Mouse (Mus musculus): ENCODE measurements around the gene Bola1. TPM values are rescaled to one million over a fixed set of nuclear protein-coding genes. Genes with fewer than 3 reads are reported as not detected.
A peak's percentile ranks its signal among the peaks of the same experiment; 100 is the strongest.
"Not testable (repeated sequence)": the region's sequence is repeated elsewhere in the genome, so short reads cannot be mapped to it uniquely, and the experiment has no call there.

The Bola1 gene
- polyA plus RNA-seq, 1 experiment from 2014 or later: 63.0 TPM

GRCm38 (mm10) chr3:96222774-96223173, 3.3 kb upstream of the Bola1 start:
- WGBS: 82% methylated on average over 4 of the region's 4 CpGs
- Histone ChIP-seq H3K27me3 (ENCODE audit: control insufficient read depth, insufficient read depth, low read length) (no peaks in the 10 kb centered on the region), H3K4me2 (ENCODE audit: low read length) (0 out of 2 replicates have a peak overlapping the region, but pooled peaks have one; percentile 60), H3K9ac (replicated peaks; ENCODE audit: low read length) (no peak overlapping the region), H3K36me3 (ENCODE audit: control insufficient read depth, insufficient read depth, low read length) (no peaks in the 10 kb centered on the region), H3K27ac (replicated peaks; ENCODE audit: low read depth, low read length) (no peak overlapping the region), H3K4me1 (ENCODE audit: control insufficient read depth, insufficient read depth, low read length) (peaks cover 22% of the 10 kb centered on the region), H3K4me3 (replicated peaks; ENCODE audit: low read depth, low read length) (no peak overlapping the region), H3K9me3 (ENCODE audit: control insufficient read depth, low read length) (no peaks in the 10 kb centered on the region)
- ATAC-seq (ENCODE audit: low FRiP score, low TSS enrichment) (no peak), DNase-seq (no peak)

GRCm38 (mm10) chr3:96221640-96222038, 2.1 kb upstream of the Bola1 start:
- Histone ChIP-seq H3K9me3 (ENCODE audit: control insufficient read depth, low read length) (no peaks in the 10 kb centered on the region), H3K4me3 (replicated peaks; ENCODE audit: low read depth, low read length) (peak overlapping the region; percentile 53), H3K27me3 (ENCODE audit: control insufficient read depth, insufficient read depth, low read length) (no peaks in the 10 kb centered on the region), H3K9ac (replicated peaks; ENCODE audit: low read length) (peak overlapping the region; percentile 61), H3K4me1 (ENCODE audit: control insufficient read depth, insufficient read depth, low read length) (peaks cover 22% of the 10 kb centered on the region), H3K27ac (replicated peaks; ENCODE audit: low read depth, low read length) (peak overlapping the region; percentile 94), H3K4me2 (ENCODE audit: low read length) (peak overlapping the region; percentile 60), H3K36me3 (ENCODE audit: control insufficient read depth, insufficient read depth, low read length) (no peaks in the 10 kb centered on the region)
- ATAC-seq (ENCODE audit: low FRiP score, low TSS enrichment): no peak
- no peak for DNase-seq
- 13% methylated on average over 9 of the region's 9 CpGs for WGBS

GRCm38 (mm10) chr3:96220765-96221639, 1.5 kb upstream of the Bola1 start, which contains the start of the genes Hist2h2ac and Hist2h2be:
Gene Hist2h2ac, minus strand, starts transcription at chr3:96220880.
Gene Hist2h2be, plus strand, starts transcription at chr3:96221119.
- H3K4me2 ChIP-seq (ENCODE audit: low read length): peak within 1 kb of the TSS; percentile 60
- peak; percentile 82 for DNase-seq

GRCm38 (mm10) chr3:96220131-96220764, 739 bp upstream of the Bola1 start:
- peak overlapping the region; percentile 60 for H3K4me2 ChIP-seq (ENCODE audit: low read length)
- peak overlapping the region; percentile 61 for H3K9ac ChIP-seq (replicated peaks; ENCODE audit: low read length)
- not testable (repeated sequence) for H3K9me3 ChIP-seq (ENCODE audit: control insufficient read depth, low read length); H3K36me3 ChIP-seq (ENCODE audit: control insufficient read depth, insufficient read depth, low read length); H3K27me3 ChIP-seq (ENCODE audit: control insufficient read depth, insufficient read depth, low read length)
- 0% methylated on average over 26 of the region's 47 CpGs for WGBS
- ATAC-seq (ENCODE audit: low FRiP score, low TSS enrichment) (peak; percentile 16; the same call in 1 of the 2 replicates), DNase-seq (peak; percentile 45)
- H3K27ac ChIP-seq (replicated peaks; ENCODE audit: low read depth, low read length): peak overlapping the region; percentile 94
- H3K4me1 ChIP-seq (ENCODE audit: control insufficient read depth, insufficient read depth, low read length): peaks cover 20% of the 10 kb centered on the region
- peak overlapping the region; percentile 53 for H3K4me3 ChIP-seq (replicated peaks; ENCODE audit: low read depth, low read length)

More at GRCm38 (mm10) chr3:96220765-96221639, 1.5 kb upstream of the Bola1 start, which contains the start of the genes Hist2h2ac and Hist2h2be:
- Histone ChIP-seq H3K4me1 (ENCODE audit: control insufficient read depth, insufficient read depth, low read length) (peaks cover 22% of the 10 kb centered on the region), H3K4me3 (replicated peaks; ENCODE audit: low read depth, low read length) (peak within 1 kb of the TSS; percentile 53), H3K27me3 (ENCODE audit: control insufficient read depth, insufficient read depth, low read length) (no peaks in the 10 kb centered on the region), H3K9ac (replicated peaks; ENCODE audit: low read length) (peak within 1 kb of the TSS; percentile 61), H3K9me3 (ENCODE audit: control insufficient read depth, low read length) (no peaks in the 10 kb centered on the region), H3K27ac (replicated peaks; ENCODE audit: low read depth, low read length) (peak within 1 kb of the TSS; percentile 94), H3K36me3 (ENCODE audit: control insufficient read depth, insufficient read depth, low read length) (no peaks in the 10 kb centered on the region)
- WGBS: under 1% methylated on average over 43 of the region's 43 CpGs
- ATAC-seq (ENCODE audit: low FRiP score, low TSS enrichment): peak; percentile 75

GRCm38 (mm10) chr3:96219191-96219641, 293 bp downstream of the Bola1 start:
- Histone ChIP-seq H3K4me1 (ENCODE audit: control insufficient read depth, insufficient read depth, low read length) (peaks cover 18% of the 10 kb centered on the region), H3K9me3 (ENCODE audit: control insufficient read depth, low read length) (no peaks in the 10 kb centered on the region), H3K9ac (replicated peaks; ENCODE audit: low read length) (peak overlapping the region; percentile 57), H3K27ac (replicated peaks; ENCODE audit: low read depth, low read length) (peak overlapping the region; percentile 94), H3K27me3 (ENCODE audit: control insufficient read depth, insufficient read depth, low read length) (no peaks in the 10 kb centered on the region), H3K4me2 (ENCODE audit: low read length) (peak overlapping the region; percentile 60), H3K36me3 (ENCODE audit: control insufficient read depth, insufficient read depth, low read length) (no peaks in the 10 kb centered on the region), H3K4me3 (replicated peaks; ENCODE audit: low read depth, low read length) (peak overlapping the region; percentile 53)
- under 1% methylated on average over 12 of the region's 12 CpGs for WGBS
- DNase-seq: no peak
- peak; percentile 22; the same call in 1 of the 2 replicates for ATAC-seq (ENCODE audit: low FRiP score, low TSS enrichment)

- H3K4me1 ChIP-seq (ENCODE audit: control insufficient read depth, insufficient read depth, low read length): no peaks in the 10 kb centered on the region
- H3K36me3 ChIP-seq (ENCODE audit: control insufficient read depth, insufficient read depth, low read length): no peaks in the 10 kb centered on the region
- H3K27me3 ChIP-seq (ENCODE audit: control insufficient read depth, insufficient read depth, low read length): no peaks in the 10 kb centered on the region
- DNase-seq: peak; percentile 15
- no peak overlapping the region for H3K4me3 ChIP-seq (replicated peaks; ENCODE audit: low read depth, low read length)
- no peak for ATAC-seq (ENCODE audit: low FRiP score, low TSS enrichment)
- H3K27ac ChIP-seq (replicated peaks; ENCODE audit: low read depth, low read length): no peak overlapping the region
- H3K9ac ChIP-seq (replicated peaks; ENCODE audit: low read length): no peak overlapping the region
- no peaks in the 10 kb centered on the region for H3K9me3 ChIP-seq (ENCODE audit: control insufficient read depth, low read length)
- H3K4me2 ChIP-seq (ENCODE audit: low read length): no peak overlapping the region
- WGBS: 18% methylated on average over 15 of the region's 15 CpGs
These were observed 10.3 kb downstream of the Bola1 start for GRCm38 (mm10) chr3:96209242-96209641.

- Histone ChIP-seq H3K27me3 (ENCODE audit: control insufficient read depth, insufficient read depth, low read length) (no peaks in the 10 kb centered on the region), H3K36me3 (ENCODE audit: control insufficient read depth, insufficient read depth, low read length) (no peaks in the 10 kb centered on the region), H3K9me3 (ENCODE audit: control insufficient read depth, low read length) (no peaks in the 10 kb centered on the region), H3K9ac (replicated peaks; ENCODE audit: low read length) (no peak overlapping the region), H3K4me3 (replicated peaks; ENCODE audit: low read depth, low read length) (no peak overlapping the region), H3K4me1 (ENCODE audit: control insufficient read depth, insufficient read depth, low read length) (no peaks in the 10 kb centered on the region), H3K27ac (replicated peaks; ENCODE audit: low read depth, low read length) (no peak overlapping the region), H3K4me2 (ENCODE audit: low read length) (no peak overlapping the region)
- peak; percentile 11 for DNase-seq
- ATAC-seq (ENCODE audit: low FRiP score, low TSS enrichment): no peak
- WGBS: 86% methylated on average over 3 of the region's 3 CpGs
These were observed 11.7 kb downstream of the Bola1 start for GRCm38 (mm10) chr3:96207819-96208218.

- Histone ChIP-seq H3K9ac (replicated peaks; ENCODE audit: low read length) (no peak overlapping the region), H3K27ac (replicated peaks; ENCODE audit: low read depth, low read length) (no peak overlapping the region), H3K27me3 (ENCODE audit: control insufficient read depth, insufficient read depth, low read length) (no peaks in the 10 kb centered on the region), H3K4me2 (ENCODE audit: low read length) (no peak overlapping the region), H3K4me3 (replicated peaks; ENCODE audit: low read depth, low read length) (no peak overlapping the region), H3K9me3 (ENCODE audit: control insufficient read depth, low read length) (no peaks in the 10 kb centered on the region), H3K36me3 (ENCODE audit: control insufficient read depth, insufficient read depth, low read length) (peaks cover 5% of the 10 kb centered on the region; the same call in 1 of the 2 replicates), H3K4me1 (ENCODE audit: control insufficient read depth, insufficient read depth, low read length) (peaks cover 15% of the 10 kb centered on the region)
- no peak for DNase-seq
- no peak for ATAC-seq (ENCODE audit: low FRiP score, low TSS enrichment)
- WGBS: 86% methylated on average over 2 of the region's 2 CpGs
These were observed 19.8 kb downstream of the Bola1 start for GRCm38 (mm10) chr3:96199731-96200130.

Data from midbrain, embryonic 14.5 days (tissue).